Mouse (Mus musculus) thymus, adult 18-20 months (tissue): ENCODE data around the gene Olfr1325.
"Not testable (repeated sequence)": the region's sequence is repeated elsewhere in the genome, so short reads cannot be mapped to it uniquely, and the experiment has no call there.

Experiments
- DNase-seq, 2 experiments: peaks; one replicate each; pipeline ENCODE4 v3.0.0; 2022; ENCODE audit warnings: mixed read lengths in 2 of 2

The Olfr1325 gene

GRCm38 (mm10) chrX:74592379-74592778, at the start of gene Olfr1325:
Gene Olfr1325, plus strand, starts transcription at chrX:74592679.
- DNase-seq = no peak

- no peak for DNase-seq
Observed at GRCm38 (mm10) chrX:74574788-74575187, 17.7 kb upstream of the Olfr1325 start, which contains the start of gene Olfr1326-ps1. Gene Olfr1326-ps1, minus strand, starts transcription at chrX:74574888.

- not testable (repeated sequence) for DNase-seq
Observed at GRCm38 (mm10) chrX:74645466-74646323, 53.2 kb downstream of the Olfr1325 start, which contains the start of gene Gm5640. Gene Gm5640, minus strand, starts transcription at chrX:74645635.

DNA sequence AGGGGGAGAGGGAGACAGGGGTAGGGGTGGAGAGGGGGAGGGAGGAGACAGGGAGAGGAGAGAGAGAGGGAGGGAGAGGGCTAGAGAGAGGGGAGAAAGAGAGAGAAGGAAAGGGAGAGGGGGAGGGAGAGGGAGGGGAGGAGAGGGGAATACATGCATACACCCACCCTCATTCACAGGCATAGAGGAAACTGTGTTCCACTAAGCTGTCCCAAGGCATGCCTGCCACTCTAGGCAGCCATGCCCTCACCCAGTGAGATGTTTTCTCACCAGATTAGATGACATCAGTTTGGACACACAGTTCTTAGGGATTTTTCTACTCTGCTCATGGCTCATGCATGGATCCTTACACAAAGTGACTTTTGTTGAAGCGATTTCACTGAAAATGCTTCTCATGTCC, 53.9 kb downstream of the Olfr1325 start:
- not testable (repeated sequence) for DNase-seq
